Mouse (Mus musculus) cerebellum, adult 18-20 months (tissue): Measurements from ENCODE around the gene Exo1.

Experiments used
- DNase-seq, 2 experiments: peaks; one replicate each; pipeline ENCODE4 v3.0.0; 2021

Exo1 gene

DNA sequence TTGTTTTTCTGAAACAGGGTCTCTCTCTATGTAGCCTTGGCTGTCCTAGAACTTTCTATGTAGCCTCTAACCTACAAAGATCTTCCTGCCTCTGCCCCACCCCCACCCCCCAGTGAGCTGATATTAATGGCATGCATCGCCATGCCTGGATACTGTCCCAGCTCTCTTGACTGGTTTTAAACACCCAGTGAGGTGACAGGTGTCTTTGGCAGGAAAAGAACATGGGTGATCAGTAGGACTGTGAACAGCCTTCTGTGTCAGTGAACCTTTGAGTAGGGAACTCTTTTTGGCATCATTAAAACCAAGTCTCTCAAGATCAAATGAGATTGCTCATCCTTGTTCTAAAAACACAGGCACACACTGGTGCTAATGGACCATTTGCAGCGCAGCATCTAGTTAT lies 81.4 kb downstream of the Exo1 start:
- no peak for DNase-seq
